Mouse (Mus musculus) thymus, adult 2 months (tissue): ENCODE results near the gene Olfr1513.
"Not testable (repeated sequence)": the region's sequence is repeated elsewhere in the genome, so short reads cannot be mapped to it uniquely, and the experiment has no call there.

Experiments used
- CTCF ChIP-seq: fragments of 200-500 bp; IDR thresholded peaks from 2 replicates; pipeline ENCODE4 v1.5.1; 2012; ENCODE audit warnings: mild to moderate bottlenecking, control low read depth, low read length, moderate library complexity, borderline replicate concordance; ENCODE audit not compliant: control insufficient read depth, poor library complexity, insufficient read depth; ENCODE audit errors: extremely low read depth
- POLR2A ChIP-seq: fragments of 200-500 bp; IDR thresholded peaks from 2 replicates; pipeline ENCODE4 v1.6.1; 2012; ENCODE audit warnings: mild to moderate bottlenecking, low read length, control low read depth, moderate library complexity; ENCODE audit not compliant: control insufficient read depth, poor library complexity, insufficient read depth; ENCODE audit errors: extremely low read depth

DNA sequence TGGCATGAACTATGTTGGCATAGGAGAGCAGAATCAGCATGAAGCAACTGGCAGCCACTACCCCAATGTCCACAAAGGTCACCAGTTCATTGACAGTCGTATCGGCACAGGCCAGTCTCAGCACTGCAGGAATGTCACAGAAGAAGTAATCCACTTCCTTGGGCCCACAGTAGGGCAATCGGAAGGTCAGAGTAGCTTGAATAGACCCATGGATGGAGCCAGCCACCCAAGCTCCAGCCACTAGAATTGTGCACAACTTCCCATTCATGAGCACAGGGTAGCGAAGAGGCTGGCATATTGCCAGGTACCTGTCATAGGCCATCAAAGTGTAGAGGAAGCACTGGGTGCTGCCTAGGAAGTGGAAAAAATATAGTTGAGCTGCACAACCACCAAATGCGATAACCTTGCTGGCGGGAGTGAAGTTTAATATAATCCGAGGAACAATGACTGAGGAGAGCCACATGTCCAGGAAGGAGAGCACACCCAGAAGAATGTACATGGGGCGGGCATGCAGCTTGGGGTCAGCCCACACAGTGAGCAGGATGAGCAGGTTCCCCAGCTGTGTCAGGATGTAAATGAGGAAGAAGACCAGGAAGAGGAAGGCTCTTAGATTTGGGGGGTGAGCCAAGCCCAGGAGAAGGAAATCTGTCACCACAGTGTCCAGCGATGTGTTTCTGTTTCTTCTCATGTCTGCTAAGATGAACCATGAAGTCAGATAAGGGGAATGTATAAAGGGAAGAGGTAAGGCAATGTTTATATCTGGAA lies 34.1 kb upstream of the Olfr1513 start:
- not testable (repeated sequence) for TF ChIP-seq POLR2A, CTCF
